Mouse (Mus musculus) macrophage (primary cell): ENCODE measurements around the gene Ccdc6. TPM values are rescaled to one million over a fixed set of nuclear protein-coding genes. Genes with fewer than 3 reads are reported as not detected.

Experiments used
- H3K27ac ChIP-seq: fragments of 350-480 bp; formaldehyde crosslinking; 2 replicates; pipeline ENCODE4 v1.9.0; 2021
- H3K36me3 ChIP-seq: fragments of 350-480 bp; formaldehyde crosslinking; 2 replicates; pipeline ENCODE4 v1.9.0; 2021; ENCODE audit errors: inconsistent target
- H3K4me3 ChIP-seq: fragments of 350-480 bp; formaldehyde crosslinking; 2 replicates; pipeline ENCODE4 v1.9.0; 2021; ENCODE audit errors: inconsistent target
- H3K79me2 ChIP-seq: fragments of 350-480 bp; formaldehyde crosslinking; 2 replicates; pipeline ENCODE4 v1.9.0; 2021; ENCODE audit errors: inconsistent target
- WGBS: methylation state at CpG from one replicate; pipeline ENCODE4 v1.1.7; 2026; ENCODE audit warnings: inconsistent platforms; ENCODE audit not compliant: missing documents; 5-methylcytosine and 5-hydroxymethylcytosine counted together
- polyA plus RNA-seq: library from polyadenylated mRNA; stranded (reverse); fragments of 250-400 nt; gene quantifications from 3 replicates; pipeline ENCODE4 v1.2.4, GENCODE M21; 2018; ENCODE audit warnings: inconsistent platforms

The Ccdc6 gene
- polyA plus RNA-seq, 1 experiment from 2014 or later = 18.7 TPM

GRCm38 (mm10) chr10:70183210-70184080 is 86.5 kb downstream of the Ccdc6 start:
- Histone ChIP-seq H3K36me3 (peaks cover 16% of the 10 kb centered on the region; the same call in 1 of the 2 replicates), H3K79me2 (no peaks in the 10 kb centered on the region), H3K27ac (no peak overlapping the region), H3K4me3 (no peak overlapping the region)
- 69% methylated on average over 14 of the region's 15 CpGs for WGBS

- Histone ChIP-seq H3K4me3 (no peak overlapping the region), H3K36me3 (peaks cover 30% of the 10 kb centered on the region), H3K27ac (no peak overlapping the region), H3K79me2 (no peaks in the 10 kb centered on the region)
- 68% methylated on average over 9 of the region's 9 CpGs for WGBS
These were observed 89.2 kb downstream of the Ccdc6 start for GRCm38 (mm10) chr10:70186136-70186535.

GRCm38 (mm10) chr10:70186586-70186985 is 89.7 kb downstream of the Ccdc6 start:
- H3K4me3 ChIP-seq = no peak overlapping the region
- no peak overlapping the region for H3K27ac ChIP-seq
- peaks cover 30% of the 10 kb centered on the region for H3K36me3 ChIP-seq
- no peaks in the 10 kb centered on the region for H3K79me2 ChIP-seq
- 62% methylated on average over 7 of the region's 7 CpGs for WGBS

- peaks cover 30% of the 10 kb centered on the region for H3K36me3 ChIP-seq
- H3K79me2 ChIP-seq = no peaks in the 10 kb centered on the region
- no peak overlapping the region for H3K27ac ChIP-seq
- H3K4me3 ChIP-seq = no peak overlapping the region
- WGBS = 92% methylated on average over 13 of the region's 13 CpGs
These were observed 92.9 kb downstream of the Ccdc6 start for GRCm38 (mm10) chr10:70189864-70190263.

- 90% methylated on average over 9 of the region's 9 CpGs for WGBS
- Histone ChIP-seq H3K79me2 (no peaks in the 10 kb centered on the region), H3K27ac (peak overlapping the region; percentile 94; the same call in 1 of the 2 replicates), H3K4me3 (no peak overlapping the region), H3K36me3 (peaks cover 10% of the 10 kb centered on the region)
These were observed 97.4 kb downstream of the Ccdc6 start for GRCm38 (mm10) chr10:70194283-70194682.

- Histone ChIP-seq H3K4me3 (no peak overlapping the region; the same call in 1 of the 2 replicates), H3K79me2 (no peaks in the 10 kb centered on the region), H3K27ac (peak overlapping the region; percentile 94), H3K36me3 (no peaks in the 10 kb centered on the region)
- 2% methylated on average over 7 of the region's 7 CpGs for WGBS
These were observed 98.4 kb downstream of the Ccdc6 start for GRCm38 (mm10) chr10:70195279-70195678.

- peak overlapping the region; percentile 94 for H3K27ac ChIP-seq
- H3K4me3 ChIP-seq = no peak overlapping the region
- H3K36me3 ChIP-seq = no peaks in the 10 kb centered on the region
- no peaks in the 10 kb centered on the region for H3K79me2 ChIP-seq
- 63% methylated on average over 7 of the region's 7 CpGs for WGBS
These were observed 98.9 kb downstream of the Ccdc6 start for GRCm38 (mm10) chr10:70195786-70196185.

GRCm38 (mm10) chr10:70196666-70197065 is 99.7 kb downstream of the Ccdc6 start:
- Histone ChIP-seq H3K27ac (peak overlapping the region; percentile 94), H3K36me3 (no peaks in the 10 kb centered on the region), H3K4me3 (no peak overlapping the region), H3K79me2 (no peaks in the 10 kb centered on the region)
- WGBS = 90% methylated on average over 6 of the region's 6 CpGs

- no peaks in the 10 kb centered on the region for H3K36me3 ChIP-seq
- H3K27ac ChIP-seq = peak overlapping the region; percentile 94
- H3K4me3 ChIP-seq = no peak overlapping the region
- 91% methylated on average over 2 of the region's 2 CpGs for WGBS
- H3K79me2 ChIP-seq = no peaks in the 10 kb centered on the region
These were observed 100.7 kb downstream of the Ccdc6 start for GRCm38 (mm10) chr10:70197601-70198000.

- Histone ChIP-seq H3K36me3 (no peaks in the 10 kb centered on the region), H3K27ac (peak overlapping the region; percentile 94), H3K79me2 (no peaks in the 10 kb centered on the region), H3K4me3 (no peak overlapping the region)
- WGBS = 70% methylated on average over 6 of the region's 6 CpGs
These were observed 101.1 kb downstream of the Ccdc6 start for GRCm38 (mm10) chr10:70198012-70198411.

GRCm38 (mm10) chr10:70198951-70199463 is 102.1 kb downstream of the Ccdc6 start:
- Histone ChIP-seq H3K79me2 (no peaks in the 10 kb centered on the region), H3K27ac (peak overlapping the region; percentile 94; the same call in 1 of the 2 replicates), H3K4me3 (no peak overlapping the region), H3K36me3 (no peaks in the 10 kb centered on the region)
- 98% methylated on average over 5 of the region's 7 CpGs for WGBS

GRCm38 (mm10) chr10:70199466-70200210 is 102.7 kb downstream of the Ccdc6 start:
- Histone ChIP-seq H3K79me2 (no peaks in the 10 kb centered on the region), H3K4me3 (no peak overlapping the region), H3K36me3 (no peaks in the 10 kb centered on the region), H3K27ac (peak overlapping the region; percentile 49)
- WGBS = 32% methylated on average over 6 of the region's 6 CpGs

- H3K4me3 ChIP-seq = no peak overlapping the region
- peak overlapping the region; percentile 49 for H3K27ac ChIP-seq
- WGBS = 24% methylated on average over 12 of the region's 12 CpGs
- H3K79me2 ChIP-seq = no peaks in the 10 kb centered on the region
- H3K36me3 ChIP-seq = no peaks in the 10 kb centered on the region
These were observed 104.1 kb downstream of the Ccdc6 start for GRCm38 (mm10) chr10:70200889-70201500.
